Mouse (Mus musculus): ENCODE data around the gene Nr2c2ap.

Gene Nr2c2ap

DNA sequence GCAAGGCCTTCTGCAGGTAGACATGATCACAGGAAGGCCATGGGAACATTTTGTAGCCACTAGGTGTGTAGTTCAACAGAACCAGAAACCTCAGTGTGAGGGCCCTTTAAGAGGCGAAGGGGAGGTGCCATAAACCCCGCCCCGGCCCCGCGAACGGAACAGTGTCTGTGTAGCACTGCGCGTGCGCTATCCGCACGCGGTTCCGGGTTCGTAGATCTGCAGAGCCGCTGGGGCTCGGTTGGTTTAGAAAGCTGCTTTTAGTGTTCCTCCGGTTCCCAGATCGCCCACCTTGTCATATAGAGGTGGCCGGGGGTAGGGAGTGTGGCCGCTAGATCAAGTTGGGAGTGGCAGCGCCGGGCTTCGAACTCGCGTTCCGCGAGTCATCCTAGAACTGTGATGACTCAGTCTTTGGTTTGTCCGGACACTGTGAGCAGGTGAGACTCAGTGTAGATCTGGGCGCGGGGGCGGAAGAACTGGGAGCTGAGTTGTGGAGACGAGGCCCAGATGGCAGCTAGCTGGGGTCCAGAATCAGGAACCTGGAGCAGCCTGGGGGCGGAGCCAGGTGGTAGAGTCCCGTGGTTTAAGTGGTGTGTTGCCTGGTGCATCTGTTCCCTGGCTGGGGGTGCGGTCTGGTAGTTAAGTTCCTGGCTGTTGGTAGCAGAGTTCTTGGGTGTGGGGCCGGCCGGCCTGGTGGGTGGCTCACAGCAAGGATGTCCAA lies at the start of gene Nr2c2ap:
Gene Nr2c2ap (plus strand): TSS at position 168 of the 718 bp plus-strand sequence.
- DNase-seq (ENCODE audit: low read depth) = peak; percentile 65

DNA sequence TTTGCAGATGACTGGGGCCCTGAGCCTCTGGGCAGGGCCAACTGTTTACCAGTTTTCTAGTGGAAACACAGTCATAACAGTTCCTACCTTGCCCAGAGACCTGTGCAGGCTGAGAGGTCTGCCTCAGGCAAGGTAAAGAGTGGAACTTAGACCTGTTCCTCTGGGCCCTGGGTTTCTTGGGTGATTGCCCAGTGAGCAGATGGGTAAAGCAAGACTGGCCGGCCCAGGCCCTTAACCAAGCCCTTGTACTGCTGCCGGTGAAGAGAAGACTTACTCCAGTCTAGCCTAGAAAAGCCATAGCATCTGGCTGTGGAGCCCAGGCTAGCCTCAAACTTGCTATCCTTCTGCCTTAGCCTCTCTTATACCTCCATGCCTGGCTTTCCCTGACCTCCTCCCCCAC lies 49.2 kb upstream of the Nr2c2ap start:
- DNase-seq (ENCODE audit: low read depth) = no peak

DNA sequence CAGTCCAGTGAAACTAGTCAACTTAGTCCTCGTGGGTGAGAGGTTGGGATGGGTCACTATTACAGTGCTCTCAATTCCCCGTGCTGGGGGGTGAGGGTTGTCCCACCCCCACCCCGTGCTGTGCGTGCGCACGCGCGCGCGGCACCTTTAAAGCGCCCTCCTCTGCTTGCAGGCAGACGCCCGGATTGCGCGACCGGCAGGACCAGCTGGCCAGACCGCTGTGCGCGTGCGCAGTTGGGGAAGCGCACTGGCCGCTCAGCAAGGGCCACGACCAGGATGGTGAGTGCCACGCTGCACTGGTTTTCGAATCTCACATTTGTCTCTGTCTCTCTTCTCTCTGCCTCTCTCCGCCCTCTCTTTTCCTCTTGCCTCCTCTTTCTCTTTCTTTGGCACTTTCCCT lies 47.8 kb upstream of the Nr2c2ap start, which contains the start of gene Hapln4:
Gene Hapln4 (plus strand): TSS at position 173 of the 400 bp plus-strand sequence.
- no peak for DNase-seq (ENCODE audit: low read depth)

DNA sequence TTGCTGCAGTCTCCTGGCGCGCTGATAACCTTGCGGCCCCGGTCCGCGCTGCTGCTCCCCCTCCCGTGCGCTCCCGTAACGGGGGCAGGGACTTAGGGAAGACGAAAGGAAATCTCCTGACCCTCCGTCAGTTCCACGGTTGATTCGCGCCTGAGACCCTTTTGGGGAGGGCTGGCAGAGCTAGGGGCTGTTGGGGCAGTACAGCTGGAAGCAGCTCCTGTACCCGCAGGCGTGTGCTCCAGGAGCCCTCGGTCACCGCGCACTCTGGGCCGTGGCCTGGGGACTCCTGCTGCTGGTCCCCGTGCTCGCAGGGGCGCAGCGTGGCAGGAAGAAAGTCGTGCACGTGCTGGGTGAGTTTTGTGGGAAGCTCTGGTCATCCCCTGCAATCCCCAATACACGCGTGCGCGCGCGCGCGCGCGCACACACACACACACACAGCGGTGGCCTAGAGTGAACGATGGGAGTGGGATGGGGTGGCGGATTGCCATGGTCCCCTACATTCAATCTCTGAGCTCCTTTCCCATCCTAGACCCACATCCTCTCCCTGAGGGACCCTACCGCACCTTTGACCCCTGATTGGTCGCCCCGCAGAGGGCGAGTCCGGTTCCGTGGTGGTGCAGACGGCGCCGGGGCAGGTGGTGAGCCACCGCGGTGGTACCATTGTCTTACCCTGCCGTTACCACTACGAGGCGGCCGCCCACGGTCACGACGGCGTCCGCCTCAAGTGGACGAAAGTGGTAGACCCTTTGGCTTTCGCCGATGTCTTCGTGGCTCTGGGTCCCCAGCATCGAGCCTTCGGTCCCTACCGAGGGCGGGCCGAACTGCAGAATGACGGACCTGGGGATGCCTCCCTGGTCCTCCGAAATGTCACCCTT lies 46.7 kb upstream of the Nr2c2ap start:
- DNase-seq (ENCODE audit: low read depth) = no peak

- no peak for DNase-seq (ENCODE audit: low read depth)
Observed at GRCm38 (mm10) chr8:70086151-70086550, 45.0 kb upstream of the Nr2c2ap start.

DNA sequence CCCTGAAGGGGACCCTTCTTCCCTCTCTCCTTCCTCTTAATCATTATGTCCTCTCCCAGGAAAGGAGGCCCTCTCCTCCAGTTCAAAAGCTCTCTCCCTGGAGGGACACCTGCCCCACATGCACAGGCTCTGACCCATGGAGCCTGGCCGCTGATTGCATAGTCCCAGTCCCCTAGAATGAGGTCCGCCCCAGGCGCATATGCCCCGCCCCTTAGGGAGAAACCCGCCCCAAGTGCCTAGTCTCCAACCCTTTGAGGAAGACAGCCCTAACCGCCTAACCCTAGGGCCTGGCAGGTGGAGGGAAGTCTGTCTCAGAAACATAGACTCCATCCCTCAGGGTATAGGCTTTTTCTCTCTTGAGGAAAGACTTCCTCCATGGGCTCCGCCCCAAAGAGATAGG lies 43.9 kb upstream of the Nr2c2ap start:
- DNase-seq (ENCODE audit: low read depth) = no peak

DNA sequence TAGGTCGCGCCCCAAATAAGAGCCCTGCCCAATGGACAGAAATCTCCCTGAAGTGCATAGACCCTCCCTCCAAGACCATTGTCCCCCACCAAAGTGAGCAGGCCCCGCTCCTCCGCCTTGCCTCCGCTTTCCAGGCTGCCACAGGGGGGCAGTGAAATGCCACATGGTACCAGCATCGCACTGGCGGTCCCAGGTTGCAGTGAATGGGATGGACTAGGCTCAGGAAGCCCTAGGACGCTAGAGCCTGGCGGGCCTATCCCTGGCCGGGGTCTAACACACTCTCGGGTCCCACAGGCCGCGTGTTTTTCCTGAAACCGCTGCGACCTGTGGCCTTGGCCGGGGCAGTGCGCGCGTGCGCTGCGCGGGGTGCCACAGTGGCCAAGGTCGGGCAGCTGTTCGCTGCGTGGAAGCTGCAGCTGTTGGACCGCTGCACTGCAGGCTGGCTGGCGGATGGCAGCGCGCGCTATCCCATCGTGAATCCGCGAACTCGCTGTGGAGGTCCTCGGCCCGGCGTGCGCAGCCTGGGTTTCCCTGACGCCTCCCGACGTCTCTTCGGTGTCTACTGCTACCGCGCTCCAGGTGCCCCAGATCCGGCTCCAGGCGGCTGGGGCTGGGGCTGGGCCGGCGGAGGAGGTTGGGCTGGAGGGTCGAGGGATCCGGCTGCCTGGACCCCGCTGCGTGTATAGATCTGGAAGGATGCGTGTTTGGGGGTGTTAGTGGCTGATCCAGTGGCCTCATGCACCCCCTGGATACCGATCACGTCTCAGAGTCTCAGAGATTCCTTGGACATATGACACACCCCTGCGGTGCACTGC lies 43.1 kb upstream of the Nr2c2ap start:
- DNase-seq (ENCODE audit: low read depth) = no peak

GRCm38 (mm10) chr8:70089296-70089960 lies 41.7 kb upstream of the Nr2c2ap start:
- no peak for DNase-seq (ENCODE audit: low read depth)

DNA sequence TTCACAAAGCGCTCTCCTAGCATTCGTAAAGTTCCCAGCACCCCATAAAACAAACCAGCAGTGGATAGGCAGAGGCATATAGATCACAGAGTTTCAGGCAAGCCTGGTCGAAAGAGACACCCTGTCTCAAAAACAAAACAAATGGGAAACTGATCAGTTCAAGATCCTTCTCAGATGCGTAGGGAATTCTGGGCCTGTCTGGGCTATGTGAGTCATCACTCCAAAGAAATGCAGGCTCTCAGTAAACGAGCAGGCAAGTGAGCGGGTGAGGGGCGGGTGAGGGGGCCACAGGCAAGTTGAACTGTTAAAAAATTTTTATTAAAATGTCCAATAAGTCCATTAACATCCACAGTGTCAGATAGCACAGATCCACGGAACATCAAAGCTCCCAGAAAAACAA lies 38.3 kb upstream of the Nr2c2ap start:
- DNase-seq (ENCODE audit: low read depth) = no peak

GRCm38 (mm10) chr8:70099276-70099675 lies 31.9 kb upstream of the Nr2c2ap start:
- DNase-seq (ENCODE audit: low read depth) = no peak

GRCm38 (mm10) chr8:70100241-70100640 lies 30.9 kb upstream of the Nr2c2ap start:
- DNase-seq (ENCODE audit: low read depth) = no peak

GRCm38 (mm10) chr8:70104506-70104905 lies 26.6 kb upstream of the Nr2c2ap start:
- no peak for DNase-seq (ENCODE audit: low read depth)

GRCm38 (mm10) chr8:70104922-70105321 lies 26.2 kb upstream of the Nr2c2ap start:
- DNase-seq (ENCODE audit: low read depth) = no peak

DNA sequence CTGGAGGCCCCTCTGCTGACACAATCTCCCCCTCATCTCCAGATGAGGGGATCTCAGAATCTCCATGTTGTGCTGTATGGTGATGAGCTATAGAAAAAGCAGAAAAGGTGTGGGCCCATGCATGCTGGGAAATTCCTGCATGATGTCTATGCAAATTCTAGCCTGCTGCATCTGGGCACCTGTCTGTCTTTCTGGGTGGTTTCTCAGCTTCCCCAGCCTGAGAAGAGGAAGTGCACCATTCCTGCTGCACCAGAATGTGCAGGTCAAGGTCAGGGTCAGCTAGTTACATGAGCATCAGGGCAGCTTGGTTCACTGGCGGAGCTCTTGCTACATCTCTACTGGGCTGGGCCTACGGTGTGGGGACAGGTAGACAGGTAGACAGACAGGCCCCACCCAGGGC lies 20.7 kb upstream of the Nr2c2ap start:
- DNase-seq (ENCODE audit: low read depth) = no peak

GRCm38 (mm10) chr8:70111192-70111795 lies 19.8 kb upstream of the Nr2c2ap start:
- DNase-seq (ENCODE audit: low read depth) = no peak

DNA sequence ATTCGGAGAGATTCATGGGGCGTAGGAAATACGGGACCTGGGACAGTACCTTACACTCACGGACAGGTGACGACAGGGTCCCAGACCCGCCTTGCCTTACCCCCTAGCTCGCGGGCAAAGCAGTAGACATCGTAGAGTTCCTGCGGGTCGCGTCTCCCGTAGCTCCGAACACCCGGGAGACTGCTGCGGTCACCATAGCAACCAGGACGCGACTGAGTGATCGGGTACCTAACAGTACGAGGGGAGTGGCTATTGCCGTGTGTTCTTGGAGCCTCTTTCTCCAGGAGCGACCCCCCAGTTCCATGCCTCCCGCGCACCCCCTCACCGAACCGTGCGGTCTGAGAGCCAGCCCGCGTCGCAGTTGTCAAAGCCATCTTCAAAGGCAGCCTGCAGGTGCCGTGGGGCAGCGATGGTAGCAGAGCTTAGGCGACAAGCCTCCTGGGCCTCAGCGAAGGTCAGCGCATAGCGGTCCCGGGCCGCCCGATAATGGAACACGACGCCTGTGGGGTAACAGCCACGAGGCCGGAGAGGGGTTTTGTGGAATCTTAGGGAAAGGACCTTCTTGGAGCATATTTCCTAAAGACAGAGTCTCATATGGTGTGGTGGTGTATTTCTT lies 18.6 kb upstream of the Nr2c2ap start:
- DNase-seq (ENCODE audit: low read depth) = no peak

DNA sequence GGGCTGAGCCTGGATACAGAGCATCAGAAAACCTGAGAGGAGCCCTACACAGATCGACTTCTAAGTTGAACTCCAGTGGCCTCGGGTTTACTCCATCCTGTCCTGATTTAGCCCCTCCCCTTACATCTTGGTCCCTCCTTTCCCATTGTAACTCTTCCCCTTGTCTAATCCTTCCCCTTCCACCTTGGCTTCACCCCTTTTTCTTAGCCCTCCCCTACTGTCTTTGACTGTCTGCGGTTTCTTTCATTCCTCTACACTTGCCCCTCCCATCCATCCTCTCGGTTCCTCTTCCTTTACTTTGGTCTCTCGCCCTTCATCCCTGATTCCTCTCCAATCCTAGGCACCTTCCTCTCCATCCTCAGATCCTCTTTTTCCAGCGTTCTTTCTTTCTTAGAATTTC lies 16.6 kb upstream of the Nr2c2ap start:
- no peak for DNase-seq (ENCODE audit: low read depth)

DNA sequence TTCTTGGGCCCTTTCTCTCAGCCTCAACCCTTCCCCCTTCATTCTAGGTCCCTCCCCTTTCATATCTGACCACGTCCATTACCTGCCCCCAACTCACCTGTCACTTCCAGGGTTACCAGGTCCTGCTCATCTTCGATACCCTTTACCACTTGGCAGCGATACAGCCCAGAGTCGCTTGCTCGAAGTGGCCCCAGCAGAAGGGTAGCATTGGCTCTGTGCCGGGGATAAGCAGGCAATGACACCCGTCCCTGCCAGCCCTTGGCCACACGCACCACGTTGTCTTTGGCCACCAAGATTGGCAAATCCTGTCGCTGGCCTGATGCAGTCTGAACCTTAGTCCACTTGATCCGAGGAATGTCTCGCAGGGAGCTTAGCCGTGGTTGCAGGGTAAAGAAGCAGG lies 16.2 kb upstream of the Nr2c2ap start:
- DNase-seq (ENCODE audit: low read depth) = no peak

- DNase-seq (ENCODE audit: low read depth) = no peak
Observed at GRCm38 (mm10) chr8:70117611-70118010, 13.5 kb upstream of the Nr2c2ap start.

DNA sequence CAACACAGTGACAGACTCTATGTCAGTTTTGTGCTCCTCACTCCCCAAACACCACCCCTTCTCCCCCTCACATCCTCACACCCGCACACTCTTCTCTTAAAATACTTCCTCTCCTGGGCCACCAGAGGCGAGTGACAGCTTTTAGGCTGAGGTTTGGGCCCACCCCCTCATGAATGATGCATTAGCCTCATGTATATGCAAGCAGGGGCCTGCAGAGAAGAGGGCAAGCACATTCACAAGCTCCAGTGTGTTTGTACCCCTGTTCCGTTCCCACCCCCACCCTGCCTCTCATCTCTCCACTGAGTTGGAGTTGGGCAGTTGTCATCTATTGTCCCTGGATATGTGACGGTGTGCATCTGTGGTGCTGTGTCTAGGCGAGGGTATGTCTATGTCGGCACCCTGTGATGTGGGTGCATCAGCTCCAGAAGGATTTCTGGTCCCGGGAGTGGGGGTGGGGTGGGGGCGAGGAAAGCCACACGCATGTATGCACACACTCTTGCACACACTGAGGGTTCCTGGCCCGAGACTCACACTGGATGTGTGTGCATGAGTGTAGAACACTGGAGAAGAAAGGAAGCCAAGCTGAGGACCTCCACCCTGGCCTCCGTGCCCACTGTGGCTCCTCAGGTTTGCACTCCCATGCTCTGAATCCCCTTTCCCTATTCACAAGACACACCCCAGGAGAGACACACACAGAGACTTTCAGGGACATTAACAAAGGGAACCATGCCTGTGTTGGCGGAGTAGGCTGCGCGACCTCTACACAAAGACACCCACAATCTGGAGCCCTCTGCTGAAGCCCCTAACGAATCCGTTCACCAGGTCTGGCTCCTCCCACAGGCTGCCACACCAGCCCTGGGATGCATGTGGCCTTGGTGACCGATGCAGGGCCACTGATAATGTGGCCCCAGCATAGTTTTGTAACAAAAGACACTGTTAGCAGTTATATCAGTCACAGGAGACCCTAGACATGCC lies 12.1 kb upstream of the Nr2c2ap start:
- DNase-seq (ENCODE audit: low read depth) = no peak
